Mouse (Mus musculus): Measurements from ENCODE around the gene Lamb3.
"Not testable (repeated sequence)": the region's sequence is repeated elsewhere in the genome, so short reads cannot be mapped to it uniquely, and the experiment has no call there.

Gene Lamb3

DNA sequence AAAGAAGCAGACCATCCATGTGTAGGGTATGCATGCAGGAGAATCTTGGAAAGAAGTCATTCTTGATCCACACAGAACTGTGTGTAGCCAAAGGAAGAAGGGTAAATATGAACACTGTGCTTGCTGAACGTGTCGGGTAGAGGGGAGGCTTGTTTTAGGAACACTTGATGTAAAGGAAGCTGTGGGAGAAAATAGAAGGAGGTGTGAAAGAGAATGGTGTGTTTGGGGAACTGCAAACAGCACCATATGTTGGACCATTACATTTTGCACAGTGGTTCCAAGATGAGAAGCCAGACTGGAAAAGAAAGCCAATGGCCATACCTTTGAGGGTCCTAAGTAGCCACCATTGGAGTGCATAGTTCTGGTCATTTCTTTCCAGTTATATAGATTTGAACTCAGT is 42.5 kb downstream of the Lamb3 start:
- no peak for DNase-seq (ENCODE audit: low spot score)

DNA sequence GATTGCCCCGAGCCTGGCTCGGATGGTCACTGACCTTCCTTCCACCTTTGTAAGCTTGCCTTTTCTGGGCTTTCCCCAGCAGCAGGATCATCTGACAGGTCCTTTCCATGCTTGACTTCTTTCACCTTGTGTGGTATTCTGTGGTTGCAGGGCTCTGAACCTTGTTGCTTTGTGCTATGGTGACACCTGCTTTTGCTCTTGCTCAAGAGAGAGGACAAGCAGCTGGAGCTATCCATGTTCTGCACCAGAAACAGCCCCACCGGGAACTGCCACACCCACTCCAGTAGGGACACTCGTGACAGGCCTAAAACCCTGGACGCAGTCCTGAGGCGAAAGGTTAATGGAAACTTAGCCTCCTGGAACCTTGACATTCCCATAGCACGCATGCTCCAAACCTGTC is 43.9 kb downstream of the Lamb3 start:
- no peak for DNase-seq (ENCODE audit: low spot score)

DNA sequence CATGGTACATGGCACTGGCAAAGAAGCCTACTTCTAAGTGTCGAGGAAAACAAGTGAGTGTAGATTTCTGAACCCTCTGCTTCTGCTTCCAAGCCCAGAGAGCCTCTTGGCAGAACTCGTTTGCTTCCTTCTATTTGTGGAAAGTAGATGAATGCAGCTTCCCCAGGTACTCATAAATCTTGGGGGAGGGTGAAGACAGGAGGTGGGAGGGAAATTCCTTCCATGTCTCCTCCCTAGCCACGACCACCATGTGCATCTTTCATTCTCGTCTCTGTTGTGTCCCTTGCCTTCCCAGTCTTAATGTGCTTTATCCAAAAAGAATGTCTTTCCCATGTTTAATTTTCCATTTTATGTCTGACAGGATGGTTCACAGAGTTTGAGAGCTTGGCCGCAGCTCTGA is 45.1 kb downstream of the Lamb3 start:
- no peak for DNase-seq (ENCODE audit: low spot score)

DNA sequence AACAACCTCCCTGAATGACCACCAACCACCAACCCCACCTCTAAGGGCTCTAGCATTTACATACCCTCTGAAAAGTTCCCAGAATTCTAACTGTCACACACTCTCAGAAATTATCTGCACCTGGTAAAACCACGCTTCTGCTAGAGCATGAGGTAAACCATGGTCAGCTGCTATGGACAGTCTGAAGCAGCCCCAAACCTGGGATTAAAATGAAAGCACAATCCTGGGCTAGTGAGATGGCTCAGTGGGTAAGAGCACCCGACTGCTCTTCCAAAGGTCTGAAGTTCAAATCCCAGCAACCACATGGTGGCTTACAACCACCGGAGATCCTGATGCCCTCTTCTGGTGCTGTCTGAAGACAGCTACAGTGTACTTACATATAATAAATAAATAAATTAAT is 46.4 kb downstream of the Lamb3 start:
- DNase-seq (ENCODE audit: low spot score) = not testable (repeated sequence)

DNA sequence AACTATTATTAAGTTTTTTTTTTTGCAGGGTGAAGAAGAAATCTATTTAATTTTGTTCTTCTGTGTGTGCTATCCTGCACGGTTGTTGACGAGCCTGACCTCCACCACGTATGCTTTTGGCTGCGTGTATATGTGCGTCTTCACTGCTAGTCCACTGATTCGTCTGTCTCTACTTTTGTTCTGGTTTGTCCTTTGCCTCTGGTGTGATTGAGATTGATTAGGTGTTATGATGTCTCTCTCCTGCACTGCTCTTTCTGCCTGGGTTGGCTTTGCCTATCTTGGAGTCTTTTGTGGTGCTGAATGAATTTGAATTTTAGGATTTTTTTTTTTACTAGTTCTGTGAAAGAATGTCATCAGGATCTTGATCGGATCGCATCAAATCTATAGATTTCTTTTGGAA is 47.5 kb downstream of the Lamb3 start:
- DNase-seq (ENCODE audit: low spot score) = no peak

DNA sequence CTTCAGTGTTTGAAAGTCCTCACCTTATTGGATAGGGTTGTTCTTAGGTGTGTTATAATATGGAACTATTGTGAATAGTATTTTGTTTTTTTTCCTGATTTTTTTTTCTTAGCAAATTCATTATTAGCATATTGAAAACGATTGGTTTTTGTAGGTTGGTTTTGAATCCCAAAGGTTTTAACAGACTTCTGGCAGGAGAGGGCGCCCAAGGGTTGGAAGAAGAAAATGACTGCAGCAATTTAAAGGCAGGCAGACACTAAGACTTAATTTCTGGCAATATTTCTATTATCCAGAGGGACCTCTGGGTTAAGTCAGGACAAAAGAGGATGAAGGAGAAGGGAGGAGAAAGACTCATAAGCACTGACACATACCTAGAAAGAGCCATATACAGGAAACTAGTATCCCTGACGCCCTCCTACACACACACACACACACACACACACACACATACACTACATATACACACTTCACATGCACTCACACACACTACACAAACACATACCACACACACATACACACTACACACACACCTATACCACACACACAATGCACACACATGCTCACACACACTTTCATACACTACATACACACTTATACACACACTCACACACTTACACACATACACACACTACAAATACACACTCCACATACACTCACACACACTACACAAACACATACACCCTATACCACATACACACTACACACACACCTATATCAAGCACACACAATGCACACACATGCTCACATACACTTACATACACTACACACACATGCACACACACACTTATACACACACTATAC is 48.2 kb downstream of the Lamb3 start:
- peak; percentile 60 for DNase-seq (ENCODE audit: low spot score)

DNA sequence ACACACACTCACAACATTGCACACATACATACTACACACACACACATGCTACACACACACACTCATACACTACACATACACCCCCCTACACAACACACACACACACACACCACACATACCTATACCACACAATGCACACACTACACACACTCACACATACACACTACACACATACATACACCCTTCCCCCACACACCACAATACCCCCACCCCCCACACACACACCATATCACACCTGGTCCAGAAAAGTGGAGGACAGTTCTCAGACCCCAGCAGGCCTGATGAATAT is 48.7 kb downstream of the Lamb3 start:
- no peak for DNase-seq (ENCODE audit: low spot score)

DNA sequence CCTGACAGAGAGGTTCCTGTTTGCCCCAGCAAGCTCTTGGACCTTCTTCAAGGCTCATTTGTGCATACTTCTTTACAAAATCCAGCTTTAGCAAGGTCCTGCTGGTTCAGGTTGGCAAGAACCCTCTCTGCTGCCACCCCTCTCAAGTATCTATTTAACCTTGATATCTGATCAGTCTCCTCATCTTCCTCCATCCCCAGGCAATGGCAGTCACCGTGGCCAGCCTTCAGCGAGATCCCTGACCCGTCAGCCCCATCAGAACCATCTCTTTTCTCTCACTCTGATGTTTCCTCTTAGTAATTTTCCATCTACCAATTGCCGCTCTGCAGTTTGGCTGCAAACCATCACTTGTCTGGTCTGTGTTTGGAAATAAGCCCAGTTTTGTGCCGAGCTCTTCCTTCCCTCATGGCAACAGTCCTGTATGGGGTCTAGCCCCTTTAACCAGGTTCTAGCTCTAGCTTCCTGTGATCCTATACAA is 49.2 kb downstream of the Lamb3 start:
- no peak for DNase-seq (ENCODE audit: low spot score)

DNA sequence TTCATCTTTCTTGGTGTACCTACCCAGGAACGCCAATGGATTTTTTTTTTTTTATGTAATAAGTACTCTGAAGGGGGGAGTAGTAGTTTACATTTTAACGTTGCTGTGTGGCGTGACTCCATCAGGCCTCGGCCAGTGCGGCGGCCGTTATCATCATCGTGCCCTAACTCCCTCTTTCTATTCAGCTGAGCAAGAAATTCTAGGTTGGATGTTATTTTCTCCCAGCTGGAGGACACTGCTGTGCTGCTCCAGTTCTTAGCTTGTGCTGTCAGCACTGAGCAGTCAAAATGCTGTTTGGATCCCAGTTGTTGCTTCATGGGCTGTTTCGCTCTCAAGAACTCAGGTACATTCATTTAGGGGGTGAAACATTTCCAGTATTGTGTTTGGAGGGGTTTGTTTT is 52.1 kb downstream of the Lamb3 start:
- no peak for DNase-seq (ENCODE audit: low spot score)

DNA sequence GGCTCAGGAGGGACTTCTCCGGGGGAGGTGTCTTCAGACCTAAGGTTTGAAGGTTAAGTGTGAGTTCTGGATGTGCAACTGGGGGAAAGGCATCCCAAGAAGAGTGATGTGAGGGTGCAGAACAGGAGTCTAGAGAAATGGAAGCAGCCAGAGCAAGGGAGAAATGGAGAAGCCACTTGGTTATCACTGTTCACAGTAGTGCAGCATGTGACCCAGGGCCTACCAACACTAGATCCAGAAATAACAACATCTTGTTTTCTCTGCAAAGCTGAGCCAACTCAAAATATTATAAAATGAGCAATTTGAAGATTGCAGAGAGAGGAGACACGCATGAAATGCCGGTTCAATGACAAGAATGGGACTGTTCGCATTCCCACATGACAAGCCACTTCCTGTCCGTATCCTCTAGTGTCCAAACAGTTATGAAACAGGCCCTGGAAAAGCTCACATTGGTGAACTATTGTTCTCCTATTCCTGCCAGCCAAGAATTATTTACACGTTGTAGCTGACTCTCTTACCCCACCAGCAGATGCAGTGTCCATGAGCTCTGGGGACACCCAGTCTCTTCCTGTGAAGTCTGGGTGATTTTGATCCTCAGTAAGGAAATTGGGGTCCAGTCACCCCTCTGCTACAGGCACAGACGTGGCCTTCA is 54.5 kb downstream of the Lamb3 start:
- no peak for DNase-seq (ENCODE audit: low spot score)

DNA sequence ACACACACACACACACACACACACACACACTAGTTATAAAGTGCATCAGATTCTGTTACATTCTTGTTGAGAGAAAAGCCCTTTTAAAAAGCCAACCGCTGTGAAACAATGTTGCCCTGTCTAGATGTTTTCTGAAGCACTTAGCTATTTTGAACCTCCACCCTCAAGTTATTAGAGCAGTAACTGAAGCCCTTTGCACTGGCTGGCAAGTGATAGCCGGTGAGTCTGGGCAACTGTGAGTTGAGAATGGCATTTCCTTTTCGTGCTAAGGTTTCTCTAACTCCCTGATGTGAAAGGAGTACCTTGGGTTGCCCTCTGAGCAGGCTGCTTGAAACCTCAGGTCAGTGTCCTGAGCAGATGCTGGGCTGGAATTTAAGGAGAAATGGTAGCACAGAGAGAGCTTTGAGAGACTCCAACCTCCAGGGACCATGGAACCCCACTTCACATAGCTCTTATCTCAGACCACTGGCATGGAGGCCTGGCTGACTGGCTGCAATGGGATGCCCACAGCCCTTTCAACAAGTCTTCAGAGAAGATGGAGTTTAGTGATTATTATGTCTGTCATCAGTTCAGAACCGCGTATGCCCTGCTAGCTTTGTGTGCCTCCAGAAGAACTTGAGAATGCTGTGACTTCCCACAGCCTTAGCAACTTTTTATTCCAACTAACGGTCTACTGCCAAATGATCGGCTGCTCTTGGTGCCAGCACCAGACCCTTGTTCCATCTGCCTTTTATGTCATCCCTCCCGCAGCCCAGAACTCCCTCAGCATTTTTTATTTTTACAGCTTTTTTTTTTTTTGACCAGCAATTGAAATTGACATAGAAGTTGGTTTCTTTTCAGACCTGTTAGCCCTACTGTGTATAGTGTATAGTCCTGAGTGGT is 55.8 kb downstream of the Lamb3 start:
- no peak for DNase-seq (ENCODE audit: low spot score)

DNA sequence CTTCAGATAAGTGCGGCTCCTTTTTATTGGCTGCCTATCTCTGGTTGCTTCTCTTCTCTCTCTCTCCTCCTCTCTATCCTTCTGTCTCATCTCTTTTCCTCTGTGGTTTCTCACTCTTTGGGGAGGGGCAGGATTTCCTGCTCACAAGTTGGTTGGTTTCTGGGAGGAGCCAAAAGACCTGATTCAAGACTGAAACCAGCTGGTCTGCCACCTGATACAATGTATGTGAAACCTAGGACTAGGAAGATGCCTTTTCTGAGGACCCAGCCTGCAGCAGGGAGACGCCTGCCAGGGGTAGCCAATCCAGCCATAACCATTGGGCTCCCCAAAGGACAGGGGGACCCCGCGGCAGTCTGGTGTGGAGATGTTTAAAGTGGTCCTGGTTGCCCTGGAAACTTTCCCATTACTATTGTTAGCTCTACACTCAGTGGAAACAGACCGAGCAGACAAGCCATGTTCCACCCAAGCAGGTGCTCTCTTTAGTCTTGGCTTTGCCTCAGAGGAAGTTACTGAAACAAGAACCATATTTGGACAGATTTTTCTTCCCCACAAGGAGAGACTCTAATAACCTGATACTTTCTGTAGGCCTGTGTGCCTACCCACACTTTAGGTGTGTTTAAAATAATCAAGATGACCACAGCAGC is 56.6 kb downstream of the Lamb3 start, which contains the start of gene Hsd11b1:
Gene Hsd11b1, minus strand, starts transcription at position 121 of the 644 bp plus-strand sequence.
- DNase-seq (ENCODE audit: low spot score) = peak; percentile 86

DNA sequence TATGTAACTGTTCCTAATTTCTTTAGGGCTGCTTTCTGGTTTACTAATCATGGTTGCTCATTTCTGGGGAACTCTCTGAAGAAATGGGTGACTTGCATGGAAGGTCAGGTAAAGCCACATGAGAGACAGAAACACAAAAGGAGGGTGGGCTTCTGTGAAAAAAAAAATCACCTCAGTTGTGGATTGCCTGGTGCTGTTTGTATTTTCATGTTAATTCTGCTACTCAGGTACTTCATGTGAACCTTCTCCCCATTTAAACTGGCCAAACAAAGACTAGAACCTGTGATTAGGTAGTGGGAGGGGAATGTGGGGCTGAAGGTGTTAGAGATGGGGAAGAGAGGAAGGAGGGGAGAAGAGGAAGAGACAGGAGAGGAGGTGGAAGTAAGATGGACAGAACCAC is 58.2 kb downstream of the Lamb3 start:
- DNase-seq (ENCODE audit: low spot score) = no peak

DNA sequence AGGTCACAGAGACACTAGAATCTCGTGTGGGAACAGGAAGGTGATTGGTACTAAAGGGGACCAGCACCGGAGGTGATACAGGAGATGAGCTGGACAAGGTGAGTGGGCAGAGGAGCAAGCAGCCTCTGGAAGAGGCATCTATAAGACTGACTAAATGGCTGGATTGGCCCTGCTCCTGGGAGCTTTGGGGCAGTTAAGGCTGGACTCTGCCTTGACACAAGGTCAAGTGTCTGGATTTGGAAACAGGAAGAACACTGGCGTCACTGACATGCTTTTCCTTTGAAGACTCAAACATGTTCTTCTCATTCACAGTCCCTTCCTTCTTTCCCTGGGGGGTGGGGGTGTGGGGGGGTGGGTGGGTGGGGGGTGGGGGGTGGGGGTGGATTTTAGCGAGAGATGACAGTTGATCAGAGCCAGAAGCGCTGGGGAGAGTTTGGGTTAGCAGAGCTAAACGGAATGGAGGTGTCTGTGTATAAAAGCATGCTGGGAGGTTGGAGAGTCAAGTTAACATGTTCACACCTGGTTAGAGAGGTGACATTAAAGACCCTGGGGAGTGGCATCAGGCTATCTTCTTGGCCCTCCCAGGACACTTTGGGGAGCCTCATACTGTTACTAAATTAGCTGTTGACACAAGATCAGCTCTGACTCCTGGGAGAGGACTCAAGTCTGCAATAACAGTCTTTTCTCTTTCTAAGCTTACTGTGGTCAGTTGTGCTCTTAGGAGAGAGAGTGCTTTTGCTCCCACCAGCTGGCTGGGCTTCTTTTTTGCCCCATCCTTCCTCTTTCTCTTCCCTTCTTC is 63.7 kb downstream of the Lamb3 start:
- no peak for DNase-seq (ENCODE audit: low spot score)

DNA sequence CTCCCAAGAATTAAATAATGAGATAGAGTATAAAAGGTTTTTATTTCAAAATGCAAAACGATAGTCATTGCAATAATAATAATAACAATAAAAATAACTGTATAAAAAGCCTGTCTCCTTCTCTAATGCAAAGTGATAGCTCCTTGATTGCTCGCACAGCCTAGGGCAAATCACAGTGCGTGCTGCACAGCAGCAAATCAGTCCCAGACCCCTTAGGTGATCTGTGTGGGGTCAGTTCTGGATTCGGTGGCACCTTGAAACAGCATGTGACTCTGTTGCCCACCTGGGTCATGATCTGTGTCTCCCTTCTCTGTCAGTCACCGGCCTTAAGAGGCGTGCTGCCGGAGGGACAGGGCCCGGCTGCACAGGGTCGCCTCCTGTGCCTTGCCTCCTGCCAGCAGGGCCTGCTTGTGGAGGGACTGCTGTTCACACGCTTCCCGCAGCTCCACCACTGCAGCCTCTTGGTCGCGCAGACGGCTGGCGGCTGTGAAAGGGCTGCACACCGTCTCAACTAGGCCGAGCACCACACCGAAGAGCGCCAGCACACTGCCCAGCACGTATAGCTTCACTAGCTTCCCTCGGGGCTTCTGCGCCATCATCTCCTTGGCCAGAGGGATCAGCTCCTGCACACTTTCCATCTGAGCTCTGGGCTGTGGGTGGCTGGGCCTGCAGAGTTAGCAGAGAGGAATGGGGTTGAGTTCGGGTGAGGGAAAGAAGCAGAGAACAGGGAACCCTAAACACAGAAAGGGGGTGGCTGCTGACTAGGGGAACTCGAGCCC is 64.8 kb downstream of the Lamb3 start:
- no peak for DNase-seq (ENCODE audit: low spot score)

DNA sequence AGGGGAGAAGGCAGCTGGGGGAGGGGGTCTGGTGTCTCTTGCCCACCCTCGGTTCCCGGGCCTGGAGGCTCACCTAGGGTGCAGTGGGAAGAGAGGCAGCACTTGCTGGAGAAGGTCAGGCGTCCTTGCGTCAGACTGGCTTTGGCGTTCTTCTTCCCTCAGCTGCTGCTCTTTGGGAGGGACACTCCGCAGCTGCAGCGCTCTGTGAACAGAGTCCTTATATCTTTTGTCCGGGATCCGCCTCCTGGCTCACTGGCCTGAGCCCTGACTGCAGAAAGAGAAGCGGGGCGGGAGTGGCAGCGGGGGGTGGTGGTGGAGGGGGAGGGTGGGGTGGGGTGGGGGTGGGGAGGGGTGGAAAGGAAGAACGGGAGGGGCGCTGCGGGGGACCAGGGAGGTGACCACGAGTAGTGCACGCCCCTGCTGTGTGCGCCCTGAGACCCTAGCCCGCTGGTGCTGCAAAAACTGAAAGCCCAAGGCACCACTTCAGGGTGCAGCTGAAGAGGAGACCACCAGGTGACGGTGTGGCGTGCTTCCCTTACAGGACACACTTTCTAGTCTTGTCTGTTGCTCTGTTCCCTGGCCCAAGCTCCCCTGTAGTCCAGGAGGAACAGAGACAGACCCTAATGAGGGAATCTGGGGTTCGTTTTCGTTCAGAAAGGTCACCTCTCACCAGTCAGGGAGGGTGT is 65.6 kb downstream of the Lamb3 start, which contains the start of gene G0s2:
Gene G0s2, minus strand, starts transcription at position 302 of the 686 bp plus-strand sequence.
- DNase-seq (ENCODE audit: low spot score) = peak; percentile 39

DNA sequence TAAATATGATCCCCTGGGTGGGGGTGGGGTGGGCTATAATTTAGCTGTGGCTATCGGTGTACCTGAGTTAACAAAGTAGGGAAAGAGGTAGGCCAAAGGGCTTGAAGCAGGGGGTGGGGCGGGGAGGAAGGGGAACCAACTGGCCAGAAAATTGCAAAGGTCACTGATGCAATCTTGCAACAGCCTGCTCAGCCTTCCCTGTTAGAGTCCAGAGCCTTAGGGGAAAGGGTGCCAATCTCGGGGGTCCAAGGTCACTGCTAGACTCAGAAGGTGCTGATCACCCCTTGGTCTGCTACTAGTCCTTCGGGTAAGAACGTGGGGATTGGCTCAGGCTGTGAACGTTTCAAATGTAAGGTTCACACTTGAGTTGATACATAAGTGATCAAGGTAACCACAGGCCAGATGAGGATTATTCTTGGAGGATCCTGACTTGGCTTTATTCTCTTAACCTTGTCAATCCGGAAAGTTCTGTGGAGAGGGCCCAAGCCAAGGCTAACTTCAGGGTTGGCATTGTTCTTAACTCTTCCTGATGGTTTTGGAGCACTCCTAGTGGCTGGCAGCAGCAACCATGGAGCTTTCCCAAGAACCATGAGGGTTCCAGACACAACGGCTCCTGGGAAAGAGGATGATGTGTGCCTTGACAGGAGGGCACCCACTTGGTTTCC is 67.0 kb downstream of the Lamb3 start:
- no peak for DNase-seq (ENCODE audit: low spot score)

DNA sequence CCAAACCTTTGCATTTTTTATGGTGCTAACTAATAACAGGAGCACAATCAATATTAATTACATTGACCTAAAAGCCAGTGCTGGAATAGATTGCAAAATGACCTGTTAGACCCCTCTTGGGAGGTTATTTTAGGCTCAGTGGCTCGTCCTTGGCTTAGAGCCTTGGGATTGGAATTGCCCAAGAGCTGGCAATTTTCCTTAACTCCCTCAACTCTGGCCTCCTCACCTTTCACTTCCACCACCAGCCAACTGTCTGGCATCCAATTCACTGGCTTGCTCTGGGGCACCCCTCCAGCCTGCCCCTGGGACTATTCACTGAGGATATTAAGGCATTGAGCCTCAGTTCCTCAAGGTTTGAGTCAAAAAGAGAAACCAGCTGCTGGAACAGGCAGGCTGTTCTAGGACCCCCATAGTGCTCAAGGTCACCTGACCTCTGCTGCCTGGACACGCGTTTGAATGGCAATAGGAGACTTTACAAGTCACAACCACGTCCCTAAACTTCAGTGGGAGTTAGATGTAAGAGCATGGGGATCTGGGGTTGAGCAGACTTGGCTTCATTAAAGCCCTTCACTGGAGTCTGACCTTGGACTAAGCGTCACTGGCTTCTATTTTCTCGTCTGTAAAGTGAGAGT is 71.0 kb downstream of the Lamb3 start:
- no peak for DNase-seq (ENCODE audit: low spot score)

DNA sequence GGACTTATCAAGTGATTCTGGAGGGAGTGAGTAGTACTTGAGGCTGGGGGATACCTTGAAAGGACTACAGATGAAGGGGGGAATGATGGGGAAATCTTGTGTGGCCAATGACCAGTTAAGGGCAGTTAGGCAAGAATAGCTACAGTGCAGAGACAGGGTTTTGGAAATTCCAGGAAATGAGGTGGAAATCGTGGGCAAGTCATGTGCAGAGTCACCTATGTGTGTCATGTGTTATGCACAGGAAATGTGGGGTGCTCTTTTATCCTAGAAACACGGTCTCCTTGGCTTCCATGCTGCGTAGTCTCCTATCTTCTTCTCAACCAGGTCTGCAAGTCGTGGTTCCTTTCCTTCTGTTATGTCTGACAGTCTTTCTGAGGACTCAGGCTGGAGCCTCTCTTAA is 72.0 kb downstream of the Lamb3 start:
- DNase-seq (ENCODE audit: low spot score) = no peak
